ENCODE assay signal across 9 mouse cellular contexts in genomic region chr7:80189147-80189933, GRCm38 (mm10). TPM values are rescaled to one million over a fixed set of nuclear protein-coding genes. Genes with fewer than 3 reads are reported as not detected.
A peak's percentile ranks its signal among the peaks of the same experiment; 100 is the strongest.
DNase-seq lines count a peak whose midpoint lies in the region; ATAC-seq and TF ChIP-seq lines count a peak whose summit lies in the region.
"Had no signal": no experiment of that assay in that cellular context is flagged by ENCODE, and none has a peak within 500 bp of the region (broad histone marks: within the 10 kb centered on the region; RNA-seq: fewer than 3 reads in every experiment).

No protein-coding gene starts in this region.

- no peak for TF ChIP-seq POLR2A in CH12.LX (IDR thresholded peaks at IDR 0.05; ENCODE audit: low read depth, low read length)

- H3K36me3 ChIP-seq in CH12.LX (replicated peaks in 1 of 2; ENCODE audit: control insufficient read depth in 1 of 2, insufficient read depth in 1 of 2, low read length in 1 of 2), result no peaks in the 10 kb centered on the region
- no peaks in the 10 kb centered on the region for H3K36me3 ChIP-seq in forebrain, embryonic 12.5 days (replicated peaks)
- no peaks in the 10 kb centered on the region for H3K36me3 ChIP-seq in midbrain, embryonic 12.5 days

- no peak overlapping the region for H3K9ac ChIP-seq in CH12.LX (ENCODE audit: insufficient read depth, low read depth)
- H3K9ac ChIP-seq in forebrain, embryonic 12.5 days, result peak overlapping the region; percentile 12; the same call in 1 of the 2 replicates
- peak overlapping the region; percentile 17; the same call in 1 of the 2 replicates for H3K9ac ChIP-seq in midbrain, embryonic 12.5 days (replicated peaks)

- no peak for TF ChIP-seq CTCF in CH12.LX (conservative IDR thresholded peaks at IDR 0.05 in 1 of 2, IDR thresholded peaks at IDR 0.05 in 1 of 2; ENCODE audit: low read depth in 2 of 2, low read length in 2 of 2)

- no peaks in the 10 kb centered on the region for H3K79me2 ChIP-seq in CH12.LX (replicated peaks; ENCODE audit: control insufficient read depth, extremely low read depth, insufficient read depth, poor library complexity, severe bottlenecking)

- no peak overlapping the region for H3K4me2 ChIP-seq in CH12.LX (ENCODE audit: insufficient read depth, low read depth, poor library complexity, severe bottlenecking)
- H3K4me2 ChIP-seq in forebrain, embryonic 12.5 days, result peak overlapping the region; percentile 63
- peak overlapping the region; percentile 9 for H3K4me2 ChIP-seq in midbrain, embryonic 12.5 days (replicated peaks)

- no peak for ATAC-seq in forebrain, embryonic 12.5 days (ENCODE audit: low FRiP score)
- ATAC-seq in midbrain, embryonic 12.5 days (ENCODE audit: low FRiP score, low read depth), result no peak

- dilution Hi-C loops in CH12.LX (cut with MboI; ENCODE audit: extremely low pct_ligation_motif_present, extremely low pct_unique_long_range_greater_than_20kb, low sequenced_read_pairs), result no loop called here

- no peaks in the 10 kb centered on the region for H3K27me3 ChIP-seq in CH12.LX (replicated peaks)
- H3K27me3 ChIP-seq in forebrain, embryonic 12.5 days, result no peaks in the 10 kb centered on the region
- peaks cover 11% of the 10 kb centered on the region for H3K27me3 ChIP-seq in midbrain, embryonic 12.5 days

- TF ChIP-seq EP300 in CH12.LX (IDR thresholded peaks at IDR 0.05; ENCODE audit: low read length), result no peak

- H3K27ac ChIP-seq in CH12.LX (ENCODE audit: insufficient read depth, low read depth), result no peak overlapping the region
- peak overlapping the region; percentile 93 for H3K27ac ChIP-seq in forebrain, embryonic 12.5 days
- peak overlapping the region; percentile 69 for H3K27ac ChIP-seq in midbrain, embryonic 12.5 days (replicated peaks)

- no peak for TF ChIP-seq RAD21 in CH12.LX (IDR thresholded peaks at IDR 0.05; ENCODE audit: low read depth, low read length)

- no peak overlapping the region for H3K4me3 ChIP-seq in CH12.LX (replicated peaks in 1 of 3; ENCODE audit: low read depth in 2 of 3, low read length in 2 of 3, poor library complexity in 1 of 3)
- H3K4me3 ChIP-seq in forebrain, embryonic 12.5 days (replicated peaks), result 0 out of 2 replicates have a peak overlapping the region, but pooled peaks have one; percentile 1
- no peak overlapping the region for H3K4me3 ChIP-seq in midbrain, embryonic 12.5 days

- in situ Hi-C loops in CH12.LX (cut with MboI; ENCODE audit: low pct_ligation_motif_present, low pct_unique_long_range_greater_than_20kb, low sequenced_read_pairs), result no loop called here

- peak; percentile 59 for DNase-seq in adrenal gland, postnatal 14 days
- no peak for DNase-seq in adrenal gland, postnatal 4 days (ENCODE audit: low spot score in 2 of 2)
- no peak for DNase-seq in CH12.LX (ENCODE audit: extremely low read depth)
- no peak for DNase-seq in embryo, embryonic 9.5 days (ENCODE audit: extremely low spot score)
- DNase-seq in embryo, embryonic 10 days (ENCODE audit: low spot score), result no peak
- no peak for DNase-seq in yolk sac, embryonic 10.5 days (ENCODE audit: low spot score)
- DNase-seq: layer of hippocampus, adult 9-11 months had no signal

- peaks cover 30 to 62% of the 10 kb centered on the region in 2 experiments for H3K4me1 ChIP-seq in CH12.LX (ENCODE audit: control insufficient read depth in 1 of 2, insufficient read depth in 2 of 2)
- peaks cover 74% of the 10 kb centered on the region for H3K4me1 ChIP-seq in forebrain, embryonic 12.5 days
- H3K4me1 ChIP-seq in midbrain, embryonic 12.5 days, result peaks cover 69% of the 10 kb centered on the region

- 36% methylated on average over 11 of the region's 11 CpGs for WGBS in forebrain, embryonic 12.5 days
- 55% methylated on average over 11 of the region's 11 CpGs for WGBS in midbrain, embryonic 12.5 days

- no peaks in the 10 kb centered on the region for H3K9me3 ChIP-seq in CH12.LX (replicated peaks; ENCODE audit: low read length)
- H3K9me3 ChIP-seq in forebrain, embryonic 12.5 days, result no peaks in the 10 kb centered on the region
- H3K9me3 ChIP-seq in midbrain, embryonic 12.5 days, result no peaks in the 10 kb centered on the region

TF ChIP-seq in CH12.LX, 34 proteins besides CTCF, POLR2A, EP300 and RAD21 (continues in another document):
- no peak for TF ChIP-seq SMC3 (IDR thresholded peaks at IDR 0.05; ENCODE audit: low read depth, low read length)
- no peak for TF ChIP-seq TCF12 (IDR thresholded peaks at IDR 0.05; ENCODE audit: low read depth, low read length)
- TF ChIP-seq PAX5 (IDR thresholded peaks at IDR 0.05; ENCODE audit: low read length), result no peak
- no peak for TF ChIP-seq MAZ (IDR thresholded peaks at IDR 0.05; ENCODE audit: low read depth, low read length)
- TF ChIP-seq CHD1 (IDR thresholded peaks at IDR 0.05; ENCODE audit: low read depth, low read length), result no peak
- TF ChIP-seq POLR2AphosphoS2 (IDR thresholded peaks at IDR 0.05; ENCODE audit: low read depth, low read length), result no peak
- TF ChIP-seq RCOR1 (conservative IDR thresholded peaks at IDR 0.05; ENCODE audit: low read depth, low read length), result no peak
- no peak for TF ChIP-seq NELFE (IDR thresholded peaks at IDR 0.05; ENCODE audit: low read depth, low read length)
- no peak for TF ChIP-seq CHD2 (IDR thresholded peaks at IDR 0.05; ENCODE audit: low read length)
- peak; percentile 69 for TF ChIP-seq USF1 (IDR thresholded peaks at IDR 0.05; ENCODE audit: low read depth, low read length)
- TF ChIP-seq NRF1 (IDR thresholded peaks at IDR 0.05; ENCODE audit: low read depth, low read length), result no peak
- no peak for TF ChIP-seq ETS1 (conservative IDR thresholded peaks at IDR 0.05; ENCODE audit: low read depth, low read length)
- no peak for TF ChIP-seq ZMIZ1 (IDR thresholded peaks at IDR 0.05; ENCODE audit: low read depth, low read length)
- no peak for TF ChIP-seq ZC3H11A (IDR thresholded peaks at IDR 0.05; ENCODE audit: low read depth, low read length)
- peak; percentile 57; the same call in 1 of the 2 replicates for TF ChIP-seq USF2 (conservative IDR thresholded peaks at IDR 0.05; ENCODE audit: low read depth, low read length)
- TF ChIP-seq JUN (IDR thresholded peaks at IDR 0.05; ENCODE audit: insufficient read depth, low read depth, low read length), result no peak
- no peak for TF ChIP-seq JUND (conservative IDR thresholded peaks at IDR 0.05; ENCODE audit: low read depth, low read length)
- no peak for TF ChIP-seq GABPA (IDR thresholded peaks at IDR 0.05; ENCODE audit: insufficient replicate concordance, low read depth, low read length)
- TF ChIP-seq IRF4 (IDR thresholded peaks at IDR 0.05; ENCODE audit: low read depth, low read length), result no peak
- no peak for TF ChIP-seq SIN3A (IDR thresholded peaks at IDR 0.05; ENCODE audit: low read length)
- TF ChIP-seq E2F4 (IDR thresholded peaks at IDR 0.05; ENCODE audit: insufficient replicate concordance, low read depth, low read length), result no peak
- TF ChIP-seq BHLHE40 (IDR thresholded peaks at IDR 0.05; ENCODE audit: low read depth, low read length), result peak; percentile 59
- no peak for TF ChIP-seq UBTF (IDR thresholded peaks at IDR 0.05; ENCODE audit: low read depth, low read length)
- no peak for TF ChIP-seq HCFC1 (IDR thresholded peaks at IDR 0.05; ENCODE audit: low read depth, low read length)
- TF ChIP-seq ELF1 (IDR thresholded peaks at IDR 0.05; ENCODE audit: low read depth, low read length), result no peak
- TF ChIP-seq KAT2A (IDR thresholded peaks at IDR 0.05; ENCODE audit: insufficient replicate concordance, low read length), result no peak
- TF ChIP-seq MXI1 (IDR thresholded peaks at IDR 0.05; ENCODE audit: low read depth, low read length), result no peak
- 0 out of 2 replicates have a peak, but pooled peaks have one; percentile 34 for TF ChIP-seq MAX (IDR thresholded peaks at IDR 0.05; ENCODE audit: low read length)
- TF ChIP-seq ZNF384 (IDR thresholded peaks at IDR 0.05; ENCODE audit: low read depth, low read length), result no peak
- no peak for TF ChIP-seq ZKSCAN1 (IDR thresholded peaks at IDR 0.05; ENCODE audit: borderline replicate concordance, low read depth, low read length)

RNA-seq across cellular contexts. Expression of gene Sema4b, which starts 2.7 kb away (rescaled TPM):
- 46.9 and 57.0 TPM in 2 replicates for total RNA-seq in adrenal gland, postnatal 14 days (2021)
- 10 to 100 TPM; 62.1 to 66.9 TPM for total RNA-seq in adrenal gland, postnatal 4 days (2021)
- total RNA-seq in CH12.LX (2012; rRNA removed), result 8.6 and 9.4 TPM in 2 replicates
- total RNA-seq in CH12.LX (2014; rRNA removed), result 1.3 and 1.5 TPM in 2 replicates
- polyA plus RNA-seq in CH12.LX (2012; ENCODE audit: insufficient read length, low read depth), result 5.2 and 6.7 TPM in 2 replicates
- 16.7 and 19.4 TPM in 2 replicates for polyA plus RNA-seq in forebrain, embryonic 12.5 days (2016; fragmentation: Nextera tagmentation; extraction: Ambion mirVana)
- polyA plus RNA-seq in midbrain, embryonic 12.5 days (2016; fragmentation: Nextera tagmentation; extraction: Ambion mirVana), result 17.7 and 20.9 TPM in 2 replicates

RNA-seq across cellular contexts. Expression of gene Cib1, which starts 43.3 kb away (rescaled TPM):
- 52.9 and 59.6 TPM in 2 replicates for total RNA-seq in adrenal gland, postnatal 14 days (2021)
- 10 to 100 TPM; 50.5 to 52.1 TPM for total RNA-seq in adrenal gland, postnatal 4 days (2021)
- total RNA-seq in CH12.LX (2012; rRNA removed) (69.6 and 73.1 TPM in 2 replicates), CH12.LX (2014; rRNA removed) (29.1 and 29.5 TPM in 2 replicates)
- 48.1 and 51.8 TPM in 2 replicates for polyA plus RNA-seq in CH12.LX (2012; ENCODE audit: insufficient read length, low read depth)
- polyA plus RNA-seq in forebrain, embryonic 12.5 days (2016; fragmentation: Nextera tagmentation; extraction: Ambion mirVana), result 34.7 and 41.6 TPM in 2 replicates
- polyA plus RNA-seq in midbrain, embryonic 12.5 days (2016; fragmentation: Nextera tagmentation; extraction: Ambion mirVana), result 41.3 and 42.3 TPM in 2 replicates

RNA-seq across cellular contexts. Expression of gene Gdpgp1, which starts 43.3 kb away (rescaled TPM):
- total RNA-seq in adrenal gland, postnatal 14 days (2021), result 2.7 and 3.9 TPM in 2 replicates
- total RNA-seq in adrenal gland, postnatal 4 days (2021), result 1 to 10 TPM; 5.0 to 5.1 TPM
- total RNA-seq in CH12.LX (2012; rRNA removed), result 3.6 and 4.2 TPM in 2 replicates
- total RNA-seq in CH12.LX (2014; rRNA removed), result 1.9 and 2.0 TPM in 2 replicates
- polyA plus RNA-seq in CH12.LX (2012; ENCODE audit: insufficient read length, low read depth), result 2.9 and 3.0 TPM in 2 replicates
- polyA plus RNA-seq in forebrain, embryonic 12.5 days (2016; fragmentation: Nextera tagmentation; extraction: Ambion mirVana), result 4.2 and 4.8 TPM in 2 replicates
- polyA plus RNA-seq in midbrain, embryonic 12.5 days (2016; fragmentation: Nextera tagmentation; extraction: Ambion mirVana), result 4.0 and 4.6 TPM in 2 replicates

RNA-seq across cellular contexts. Expression of gene Ttll13, which starts 56.8 kb away (rescaled TPM):
- 0.83 and 1.0 TPM in 2 replicates for total RNA-seq in adrenal gland, postnatal 14 days (2021)
- total RNA-seq in adrenal gland, postnatal 4 days (2021), result 1 to 10 TPM; 3.2 to 4.5 TPM
- total RNA-seq in CH12.LX (2012; rRNA removed), result 0.59 TPM in 2 replicates
- not detected in 2 replicates for total RNA-seq in CH12.LX (2014; rRNA removed)
- 0.55 TPM in 1 of 2 replicates, not detected in the other for polyA plus RNA-seq in CH12.LX (2012; ENCODE audit: insufficient read length, low read depth)
- polyA plus RNA-seq in forebrain, embryonic 12.5 days (2016; fragmentation: Nextera tagmentation; extraction: Ambion mirVana), result 1.1 and 1.3 TPM in 2 replicates
- polyA plus RNA-seq in midbrain, embryonic 12.5 days (2016; fragmentation: Nextera tagmentation; extraction: Ambion mirVana), result 1.9 and 2.4 TPM in 2 replicates
